ENCODE assay signal across 12 mouse cellular contexts in genomic region chr11:43269503-43270255, GRCm38 (mm10).
A peak's percentile ranks its signal among the peaks of the same experiment; 100 is the strongest.
DNase-seq lines count a peak whose midpoint lies in the region; ATAC-seq and TF ChIP-seq lines count a peak whose summit lies in the region.
"Had no signal": no experiment of that assay in that cellular context is flagged by ENCODE, and none has a peak within 500 bp of the region (broad histone marks: within the 10 kb centered on the region; RNA-seq: fewer than 3 reads in every experiment).

No protein-coding gene starts in this region.

- no peak; the same call in 1 of the 2 replicates for TF ChIP-seq RAD21 in CH12.LX (IDR thresholded peaks at IDR 0.05; ENCODE audit: low read depth, low read length)

- no peak overlapping the region for H3K9ac ChIP-seq in CH12.LX (ENCODE audit: insufficient read depth, low read depth)
- no peak overlapping the region for H3K9ac ChIP-seq in hindbrain, embryonic 11.5 days (ENCODE audit: low read depth, low read length)
- peak overlapping the region; percentile 42; the same call in 1 of the 2 replicates for H3K9ac ChIP-seq in midbrain, embryonic 13.5 days (replicated peaks)
- no peak overlapping the region for H3K9ac ChIP-seq in liver, embryonic 12.5 days
- H3K9ac ChIP-seq: heart, embryonic 12.5 days had no signal

- H3K4me1 ChIP-seq in CH12.LX (ENCODE audit: control insufficient read depth in 1 of 2, insufficient read depth in 2 of 2): no peaks in the 10 kb centered on the region
- peaks cover 22% of the 10 kb centered on the region for H3K4me1 ChIP-seq in forebrain, embryonic 10.5 days
- no peaks in the 10 kb centered on the region for H3K4me1 ChIP-seq in hindbrain, embryonic 11.5 days (replicated peaks; ENCODE audit: control insufficient read depth, insufficient read depth, low read length)
- H3K4me1 ChIP-seq in midbrain, embryonic 13.5 days (replicated peaks): peaks cover 19% of the 10 kb centered on the region
- H3K4me1 ChIP-seq in liver, embryonic 12.5 days: no peaks in the 10 kb centered on the region
- H3K4me1 ChIP-seq: heart, embryonic 12.5 days had no signal

- H3K27me3 ChIP-seq in CH12.LX (replicated peaks): no peaks in the 10 kb centered on the region
- H3K27me3 ChIP-seq in forebrain, embryonic 10.5 days (ENCODE audit: poor library complexity, severe bottlenecking): no peaks in the 10 kb centered on the region
- H3K27me3 ChIP-seq in hindbrain, embryonic 11.5 days (ENCODE audit: control insufficient read depth, insufficient read depth, low read length): no peaks in the 10 kb centered on the region
- H3K27me3 ChIP-seq in midbrain, embryonic 13.5 days: no peaks in the 10 kb centered on the region
- no peaks in the 10 kb centered on the region for H3K27me3 ChIP-seq in liver, embryonic 12.5 days (replicated peaks)
- H3K27me3 ChIP-seq: heart, embryonic 12.5 days had no signal

- DNase-seq in CH12.LX (ENCODE audit: extremely low read depth): no peak
- peak; percentile 25 for DNase-seq in forebrain, embryonic 10.5 days (ENCODE audit: extremely low spot score, low spot score)
- DNase-seq in hindbrain, embryonic 11.5 days (ENCODE audit: low spot score): peak; percentile 2
- no peak for DNase-seq in ovary, postnatal 36 days (ENCODE audit: low spot score)
- DNase-seq: cerebellum, adult 2 months; gastrocnemius, postnatal 14 days; liver had no signal

- ATAC-seq in hindbrain, embryonic 11.5 days (ENCODE audit: low FRiP score): peak; percentile 63
- ATAC-seq in midbrain, embryonic 13.5 days: peak; percentile 89
- no peak for ATAC-seq in liver, embryonic 12.5 days
- ATAC-seq in erythroid progenitor cell, adult 5-6 weeks (replicated peaks; ENCODE audit: low FRiP score, poor library complexity, severe bottlenecking): no peak
- ATAC-seq: activated CD4-positive, CD25-positive, alpha-beta regulatory T cell, adult 4 months had no signal

- 75% methylated on average over 6 of the region's 6 CpGs for WGBS in forebrain, embryonic 10.5 days
- WGBS in hindbrain, embryonic 11.5 days: 78% methylated on average over 6 of the region's 6 CpGs
- WGBS in midbrain, embryonic 13.5 days: 31% methylated on average over 6 of the region's 6 CpGs
- 66% methylated on average over 6 of the region's 6 CpGs for WGBS in liver, embryonic 12.5 days (ENCODE audit: insufficient replicate concordance)

- TF ChIP-seq EP300 in CH12.LX (IDR thresholded peaks at IDR 0.05; ENCODE audit: low read length): no peak

- dilution Hi-C loops in CH12.LX (cut with MboI; ENCODE audit: extremely low pct_ligation_motif_present, extremely low pct_unique_long_range_greater_than_20kb, low sequenced_read_pairs): no loop called here

- H3K36me3 ChIP-seq in CH12.LX (replicated peaks in 1 of 2; ENCODE audit: control insufficient read depth in 1 of 2, insufficient read depth in 1 of 2, low read length in 1 of 2): no peaks in the 10 kb centered on the region
- H3K36me3 ChIP-seq in forebrain, embryonic 10.5 days (replicated peaks): no peaks in the 10 kb centered on the region
- no peaks in the 10 kb centered on the region for H3K36me3 ChIP-seq in hindbrain, embryonic 11.5 days (ENCODE audit: control insufficient read depth, insufficient read depth, low read length)
- no peaks in the 10 kb centered on the region for H3K36me3 ChIP-seq in midbrain, embryonic 13.5 days
- H3K36me3 ChIP-seq in liver, embryonic 12.5 days: no peaks in the 10 kb centered on the region
- H3K36me3 ChIP-seq: heart, embryonic 12.5 days had no signal

- no peak overlapping the region for H3K27ac ChIP-seq in CH12.LX (ENCODE audit: insufficient read depth, low read depth)
- peak overlapping the region; percentile 71 for H3K27ac ChIP-seq in forebrain, embryonic 10.5 days
- H3K27ac ChIP-seq in hindbrain, embryonic 11.5 days (ENCODE audit: low read depth, low read length): no peak overlapping the region
- H3K27ac ChIP-seq in midbrain, embryonic 13.5 days: peak overlapping the region; percentile 82
- no peak overlapping the region for H3K27ac ChIP-seq in liver, embryonic 12.5 days

- no peaks in the 10 kb centered on the region for H3K79me2 ChIP-seq in CH12.LX (replicated peaks; ENCODE audit: control insufficient read depth, extremely low read depth, insufficient read depth, poor library complexity, severe bottlenecking)

- peak in 1 of 2 experiments; percentile 31; a peak in 1 of 4 replicates for TF ChIP-seq CTCF in CH12.LX (conservative IDR thresholded peaks at IDR 0.05 in 1 of 2, IDR thresholded peaks at IDR 0.05 in 1 of 2; ENCODE audit: low read depth in 2 of 2, low read length in 2 of 2)

- no peak for TF ChIP-seq POLR2A in CH12.LX (IDR thresholded peaks at IDR 0.05; ENCODE audit: low read depth, low read length)

- in situ Hi-C loops in CH12.LX (cut with MboI; ENCODE audit: low pct_ligation_motif_present, low pct_unique_long_range_greater_than_20kb, low sequenced_read_pairs): no loop called here

- H3K9me3 ChIP-seq in CH12.LX (replicated peaks; ENCODE audit: low read length): no peaks in the 10 kb centered on the region
- no peaks in the 10 kb centered on the region for H3K9me3 ChIP-seq in forebrain, embryonic 10.5 days
- H3K9me3 ChIP-seq in hindbrain, embryonic 11.5 days (ENCODE audit: control insufficient read depth, low read length): no peaks in the 10 kb centered on the region
- H3K9me3 ChIP-seq in midbrain, embryonic 13.5 days: no peaks in the 10 kb centered on the region
- no peaks in the 10 kb centered on the region for H3K9me3 ChIP-seq in liver, embryonic 12.5 days (replicated peaks)
- H3K9me3 ChIP-seq: heart, embryonic 12.5 days had no signal

- H3K4me3 ChIP-seq in CH12.LX (replicated peaks in 1 of 3; ENCODE audit: low read depth in 2 of 3, low read length in 2 of 3, poor library complexity in 1 of 3): no peak overlapping the region
- no peak overlapping the region for H3K4me3 ChIP-seq in forebrain, embryonic 10.5 days
- no peak overlapping the region for H3K4me3 ChIP-seq in hindbrain, embryonic 11.5 days (ENCODE audit: low read depth, low read length)
- no peak overlapping the region for H3K4me3 ChIP-seq in midbrain, embryonic 13.5 days (replicated peaks)
- H3K4me3 ChIP-seq in liver, embryonic 12.5 days: no peak overlapping the region
- H3K4me3 ChIP-seq: heart, embryonic 12.5 days had no signal

- H3K4me2 ChIP-seq in CH12.LX (ENCODE audit: insufficient read depth, low read depth, poor library complexity, severe bottlenecking): no peak overlapping the region
- no peak overlapping the region for H3K4me2 ChIP-seq in hindbrain, embryonic 11.5 days (replicated peaks; ENCODE audit: low read depth, low read length)
- peak overlapping the region; percentile 30 for H3K4me2 ChIP-seq in midbrain, embryonic 13.5 days (replicated peaks)
- no peak overlapping the region for H3K4me2 ChIP-seq in liver, embryonic 12.5 days
- H3K4me2 ChIP-seq: heart, embryonic 12.5 days had no signal

TF ChIP-seq in CH12.LX, 34 proteins besides CTCF, POLR2A, EP300 and RAD21:
- TF ChIP-seq BHLHE40 (IDR thresholded peaks at IDR 0.05; ENCODE audit: low read depth, low read length) (no peak), ZC3H11A (IDR thresholded peaks at IDR 0.05; ENCODE audit: low read depth, low read length) (no peak), HCFC1 (IDR thresholded peaks at IDR 0.05; ENCODE audit: low read depth, low read length) (no peak), SMC3 (IDR thresholded peaks at IDR 0.05; ENCODE audit: low read depth, low read length) (peak; percentile 32; the same call in 1 of the 2 replicates), RCOR1 (conservative IDR thresholded peaks at IDR 0.05; ENCODE audit: low read depth, low read length) (no peak), MYC (IDR thresholded peaks at IDR 0.05; ENCODE audit: low read depth, low read length) (no peak)

Comparison
In these comparisons a context has a peak if more than half of its experiments do, and no peak if none do; other contexts are left out.
1. DNase-seq: peak in forebrain, embryonic 10.5 days (single experiment) and hindbrain, embryonic 11.5 days (single experiment); none in CH12.LX (single experiment) and ovary, postnatal 36 days (single experiment).
2. H3K27ac ChIP-seq: peak in forebrain, embryonic 10.5 days (single experiment) and midbrain, embryonic 13.5 days (single experiment); none in CH12.LX (single experiment), hindbrain, embryonic 11.5 days (single experiment) and liver, embryonic 12.5 days (single experiment).
3. ATAC-seq: peak in hindbrain, embryonic 11.5 days (single experiment) and midbrain, embryonic 13.5 days (single experiment); none in liver, embryonic 12.5 days (single experiment) and erythroid progenitor cell, adult 5-6 weeks (single experiment).